Mouse (Mus musculus) forebrain, postnatal 0 days (tissue): ENCODE data around the gene Siglec1. TPM values are rescaled to one million over a fixed set of nuclear protein-coding genes. Genes with fewer than 3 reads are reported as not detected.

Experiments used
- ATAC-seq: fragments of 200-750 bp; cut with Nextera tagmentation; 2 replicates; pipeline ENCODE4 v1.8.0; 2017; ENCODE audit warnings: mild to moderate bottlenecking, moderate library complexity
- DNase-seq: peaks from one replicate; pipeline ENCODE4 v3.0.0-alpha.2; 2015
- H3K27ac ChIP-seq: fragments of 300-500 bp; sonication (generic); 2 replicates; pipeline ENCODE4 v1.5.1; 2014; ENCODE audit warnings: low read depth, mild to moderate bottlenecking, antibody characterized with exemption, low read length, moderate library complexity, mixed read lengths
- H3K27me3 ChIP-seq: fragments of 300-500 bp; sonication (generic); 2 replicates; pipeline ENCODE4 v1.6.1; 2014; ENCODE audit warnings: mild to moderate bottlenecking, low read length, mixed read lengths; ENCODE audit not compliant: insufficient read depth
- H3K36me3 ChIP-seq: fragments of 300-500 bp; sonication (generic); 2 replicates; pipeline ENCODE4 v1.6.1; 2014; ENCODE audit warnings: mild to moderate bottlenecking, moderate library complexity; ENCODE audit not compliant: insufficient read depth
- H3K4me1 ChIP-seq: fragments of 300-500 bp; sonication (generic); 2 replicates; pipeline ENCODE4 v1.6.1; 2014; ENCODE audit warnings: antibody characterized with exemption; ENCODE audit not compliant: insufficient read depth
- H3K4me2 ChIP-seq: fragments of 300-500 bp; sonication (generic); 2 replicates; pipeline ENCODE4 v1.6.1; 2014; ENCODE audit warnings: low read depth, mild to moderate bottlenecking, moderate library complexity
- H3K4me3 ChIP-seq: fragments of 300-500 bp; sonication (generic); 2 replicates; pipeline ENCODE4 v1.5.1; 2014; ENCODE audit warnings: low read depth, low read length, mixed read lengths
- H3K9ac ChIP-seq: fragments of 300-500 bp; sonication (generic); 2 replicates; pipeline ENCODE4 v1.6.1; 2014; ENCODE audit warnings: mild to moderate bottlenecking
- H3K9me3 ChIP-seq: fragments of 300-500 bp; sonication (generic); 2 replicates; pipeline ENCODE4 v1.6.1; 2016; ENCODE audit warnings: low read length
- CTCF ChIP-seq: sonication (generic); IDR thresholded peaks from 2 replicates; pipeline ENCODE4 v1.5.1; 2016; ENCODE audit warnings: antibody characterized with exemption, control low read depth, low read depth
- WGBS: fragments of 180-500 bp; shearing (Covaris S2); extraction: QIAGEN DNeasy Blood & Tissue Kit; methylation state at CpG from one replicate; pipeline ENCODE4 v1.1.7; 2014; 5-methylcytosine and 5-hydroxymethylcytosine counted together
- polyA plus RNA-seq: library from polyadenylated mRNA; unstranded; fragments of >200 nt; fragmentation: Nextera tagmentation; extraction: Ambion mirVana; gene quantifications from 2 replicates; pipeline ENCODE4 v1.2.1, GENCODE M21; 2015
- total RNA-seq: library from RNA; depleted of rRNA; stranded (reverse); fragments of >200 nt; gene quantifications from 2 replicates; pipeline ENCODE4 v1.2.3, GENCODE M21; 2014; rRNA removed

Siglec1 gene
- total RNA-seq (0.62 and 1.7 TPM in 2 replicates), polyA plus RNA-seq (0.18 and 0.19 TPM in 2 replicates)

DNA sequence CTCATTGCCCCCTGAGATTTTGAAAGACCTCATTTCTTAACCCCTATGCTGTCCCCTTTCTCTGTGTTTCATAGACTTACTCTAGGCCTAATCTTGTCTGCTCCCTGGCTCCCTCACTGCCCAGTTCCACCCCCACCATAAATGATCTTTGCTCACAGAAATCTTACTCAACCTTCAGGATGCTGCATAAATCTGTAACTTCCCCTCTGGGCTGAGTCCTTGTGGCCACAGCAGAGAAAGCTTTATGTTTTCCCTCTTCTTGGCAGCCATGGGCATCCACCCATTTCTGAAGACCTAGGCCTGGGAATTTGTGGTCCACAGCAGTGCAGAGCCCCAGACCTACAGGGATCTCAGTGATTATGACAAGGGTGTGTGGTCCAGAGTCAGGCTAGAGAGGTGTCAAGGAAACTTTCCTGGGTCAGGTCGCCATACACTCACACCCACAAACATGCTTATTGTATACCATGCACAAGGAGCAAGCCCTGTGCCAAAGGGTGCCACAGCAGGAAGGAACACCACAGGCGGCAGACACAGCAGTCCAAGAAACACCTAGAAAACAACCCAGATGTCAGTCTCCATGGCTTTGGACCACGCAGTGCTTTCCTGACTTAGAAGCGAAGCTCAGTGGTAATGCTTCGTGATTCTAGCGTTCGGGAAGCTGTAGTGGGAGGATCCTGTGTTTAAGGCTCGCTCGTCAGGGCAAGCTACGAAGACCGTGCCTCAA, at the start of gene Siglec1:
Gene Siglec1 (minus strand): TSS at position 99 of the 724 bp plus-strand sequence.
- Histone ChIP-seq H3K27me3 (no peaks in the 10 kb centered on the region), H3K27ac (no peak within 1 kb of the TSS), H3K9ac (no peak within 1 kb of the TSS), H3K4me3 (no peak within 1 kb of the TSS), H3K36me3 (no peaks in the 10 kb centered on the region), H3K9me3 (no peaks in the 10 kb centered on the region), H3K4me1 (no peaks in the 10 kb centered on the region), H3K4me2 (no peak within 1 kb of the TSS)
- TF ChIP-seq CTCF = no peak
- WGBS = 79% methylated on average over 11 of the region's 11 CpGs
- ATAC-seq = no peak
- no peak for DNase-seq

DNA sequence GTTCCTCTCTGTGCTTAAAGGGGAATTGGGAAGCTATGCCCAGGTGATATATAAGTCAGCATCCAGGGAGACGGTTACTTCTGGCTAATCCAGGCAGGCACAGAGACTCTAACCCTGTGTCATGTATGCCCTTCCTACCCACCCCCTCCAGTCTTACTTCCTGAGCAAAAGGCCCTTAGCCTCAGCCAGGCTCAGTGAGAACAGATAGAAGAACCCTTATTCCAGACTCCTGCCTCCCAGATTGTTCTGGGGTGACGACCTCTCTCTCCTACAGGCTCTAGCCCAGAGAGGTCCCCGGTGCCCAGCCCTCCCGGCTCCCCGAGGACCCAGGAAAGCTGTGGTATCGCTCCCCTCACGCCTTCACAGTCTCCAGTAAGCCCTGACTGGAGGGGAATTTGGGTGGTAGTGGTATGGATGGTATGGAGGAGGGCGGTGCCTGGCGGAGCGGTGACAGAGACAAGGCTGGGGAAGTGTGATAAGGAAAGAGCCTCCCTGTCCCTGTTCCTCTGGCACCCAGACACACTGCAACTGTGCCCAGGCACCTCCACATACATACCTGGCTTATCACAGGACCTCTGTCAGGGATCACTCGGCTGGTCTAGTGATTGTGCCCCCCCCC, 49.1 kb upstream of the Siglec1 start:
- H3K9me3 ChIP-seq = no peaks in the 10 kb centered on the region
- H3K4me1 ChIP-seq = no peaks in the 10 kb centered on the region
- no peaks in the 10 kb centered on the region for H3K36me3 ChIP-seq
- 80% methylated on average over 11 of the region's 11 CpGs for WGBS
- no peak overlapping the region for H3K4me3 ChIP-seq
- no peaks in the 10 kb centered on the region for H3K27me3 ChIP-seq
- H3K27ac ChIP-seq = no peak overlapping the region
- H3K4me2 ChIP-seq = no peak overlapping the region
- H3K9ac ChIP-seq = no peak overlapping the region
- TF ChIP-seq CTCF = no peak
- ATAC-seq (no peak), DNase-seq (no peak)

DNA sequence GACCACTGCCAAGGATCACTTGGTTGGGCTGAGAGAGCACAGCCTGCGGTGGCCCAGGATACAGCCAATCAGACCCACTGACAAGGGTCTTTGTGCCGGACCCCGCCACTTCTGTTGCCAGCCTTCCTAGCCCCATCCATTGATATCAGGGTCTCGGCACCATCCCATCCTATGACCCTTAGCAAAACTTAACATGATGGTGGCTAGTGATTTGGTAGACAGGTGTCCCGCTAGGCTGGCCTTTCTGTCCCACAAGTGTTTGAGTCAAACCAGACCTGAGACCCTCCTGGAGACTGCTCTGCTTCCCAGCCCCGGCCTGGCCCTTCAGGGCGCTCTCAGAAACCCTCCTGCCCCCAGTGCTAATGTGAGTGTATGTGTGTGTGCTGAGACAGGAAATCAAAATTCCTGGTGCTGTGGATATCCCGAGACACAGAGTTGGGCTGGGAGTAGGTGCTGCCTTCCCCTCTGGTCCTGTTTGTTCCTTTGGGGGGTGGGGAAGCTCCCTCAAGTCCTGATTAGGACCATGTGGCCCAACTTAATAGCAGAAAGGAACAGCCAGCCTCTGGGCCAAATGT, 48.3 kb upstream of the Siglec1 start:
- DNase-seq = no peak

DNA sequence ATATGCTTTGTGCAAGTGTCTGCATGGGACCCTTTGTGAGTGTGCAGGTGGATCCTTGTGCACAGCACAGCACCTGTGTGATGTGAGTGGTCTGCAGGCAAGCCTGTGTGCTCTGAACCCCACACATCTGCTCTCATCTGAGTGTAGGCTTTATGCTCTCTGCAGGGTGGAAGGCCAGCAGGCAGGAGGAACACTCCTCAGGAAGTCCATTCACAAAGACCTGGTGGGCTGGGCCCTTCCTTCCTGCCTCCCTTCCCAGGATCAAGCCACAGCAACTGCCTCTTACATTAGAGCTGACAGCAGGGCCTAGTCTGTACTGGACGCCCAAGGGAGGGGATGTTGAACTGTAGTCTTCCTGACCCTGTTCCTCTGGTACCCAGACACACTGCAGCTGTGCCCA, 47.8 kb upstream of the Siglec1 start:
- Histone ChIP-seq H3K9ac (no peak overlapping the region), H3K4me1 (no peaks in the 10 kb centered on the region), H3K4me3 (no peak overlapping the region), H3K4me2 (no peak overlapping the region), H3K9me3 (no peaks in the 10 kb centered on the region), H3K27me3 (no peaks in the 10 kb centered on the region), H3K36me3 (no peaks in the 10 kb centered on the region), H3K27ac (no peak overlapping the region)
- DNase-seq (no peak), ATAC-seq (0 out of 2 replicates have a peak, but pooled peaks have one; percentile 8)
- TF ChIP-seq CTCF = no peak
- WGBS = 50% methylated on average over 1 of the region's 1 CpGs

More for the DNA sequence above, 48.3 kb upstream of the Siglec1 start:
- Histone ChIP-seq H3K27ac (no peak overlapping the region), H3K9me3 (no peaks in the 10 kb centered on the region), H3K9ac (no peak overlapping the region), H3K4me3 (no peak overlapping the region), H3K4me2 (no peak overlapping the region), H3K4me1 (no peaks in the 10 kb centered on the region), H3K27me3 (no peaks in the 10 kb centered on the region), H3K36me3 (no peaks in the 10 kb centered on the region)
- 90% methylated on average over 8 of the region's 8 CpGs for WGBS
- no peak for ATAC-seq
- no peak for TF ChIP-seq CTCF

DNA sequence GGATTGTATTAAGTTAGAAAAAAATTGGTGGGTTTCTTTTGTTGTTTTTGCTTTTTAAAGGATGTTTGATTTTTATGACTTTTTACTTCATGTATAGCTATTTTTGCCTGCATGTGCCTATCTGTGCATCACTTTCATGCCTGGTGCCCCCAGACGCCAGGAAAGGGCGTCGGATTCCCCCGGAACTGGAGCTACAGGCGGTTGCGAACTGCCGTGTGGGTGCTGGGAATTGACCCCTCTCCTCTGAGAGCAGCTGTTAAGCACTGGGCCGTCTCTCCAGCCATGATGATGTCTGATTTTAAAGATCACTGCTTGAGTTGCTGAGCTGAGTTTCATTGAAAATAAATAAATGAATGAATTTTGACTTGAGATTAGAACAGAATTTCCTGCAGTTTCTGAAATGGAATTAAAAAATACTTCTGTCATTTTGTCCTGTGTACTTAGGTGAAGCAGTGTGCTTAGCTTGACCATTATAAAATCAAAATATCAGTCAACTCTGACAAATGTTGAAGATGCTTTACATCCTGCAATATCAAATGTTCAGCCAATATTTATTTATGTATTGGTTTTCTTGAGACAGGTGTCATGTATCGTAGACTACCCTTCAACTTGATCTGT, 46.5 kb upstream of the Siglec1 start, which contains the start of gene Gm11037:
Gene Gm11037 (plus strand): TSS at position 568 of the 618 bp plus-strand sequence.
- H3K9ac ChIP-seq = no peak within 1 kb of the TSS
- H3K4me1 ChIP-seq = no peaks in the 10 kb centered on the region
- no peak within 1 kb of the TSS for H3K4me3 ChIP-seq
- no peak within 1 kb of the TSS for H3K4me2 ChIP-seq
- TF ChIP-seq CTCF = no peak
- H3K9me3 ChIP-seq = no peaks in the 10 kb centered on the region
- ATAC-seq (no peak), DNase-seq (no peak)
- no peak within 1 kb of the TSS for H3K27ac ChIP-seq
- 88% methylated on average over 9 of the region's 9 CpGs for WGBS
- no peaks in the 10 kb centered on the region for H3K27me3 ChIP-seq
- H3K36me3 ChIP-seq = no peaks in the 10 kb centered on the region

DNA sequence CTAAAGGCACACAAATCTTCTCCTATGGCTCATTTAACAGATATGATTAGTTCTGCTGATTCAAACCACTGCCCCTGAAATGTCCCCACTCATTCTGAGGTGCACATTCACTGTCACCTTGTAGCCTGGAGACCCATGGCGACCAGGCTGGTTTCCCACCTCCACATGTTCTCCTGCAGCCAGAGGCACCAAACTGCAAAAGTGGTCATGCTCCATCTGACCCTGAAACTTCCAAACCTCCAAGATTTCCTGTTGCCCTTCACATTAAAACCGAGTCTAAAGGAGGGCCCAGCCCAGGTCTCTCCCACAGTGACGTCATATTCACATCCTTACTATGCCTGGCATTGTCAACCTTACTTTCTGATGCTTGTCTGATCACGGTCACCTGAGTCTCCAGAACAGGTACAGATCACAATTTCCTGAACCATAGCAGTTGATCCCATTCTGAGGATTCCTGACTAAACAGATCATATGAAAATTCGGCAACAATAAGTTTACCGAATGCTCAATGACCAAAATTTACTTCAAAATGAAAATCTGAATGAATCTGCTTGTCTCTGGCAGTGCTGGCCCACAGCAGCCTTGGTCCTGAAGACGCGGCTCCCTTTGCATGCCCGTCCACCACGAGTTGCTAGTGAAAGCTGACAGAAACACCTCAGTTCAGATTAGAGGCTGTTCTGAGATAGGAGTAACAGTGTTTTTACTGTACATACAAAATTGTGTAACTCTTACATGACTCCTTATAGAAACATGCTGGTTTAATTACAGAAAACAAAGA, 45.7 kb upstream of the Siglec1 start:
- no peaks in the 10 kb centered on the region for H3K9me3 ChIP-seq
- whole genome bisulfite sequencing = 86% methylated on average over 10 of the region's 10 CpGs
- H3K4me1 ChIP-seq = no peaks in the 10 kb centered on the region
- no peak overlapping the region for H3K9ac ChIP-seq
- H3K36me3 ChIP-seq = no peaks in the 10 kb centered on the region
- H3K27ac ChIP-seq = no peak overlapping the region
- H3K4me3 ChIP-seq = no peak overlapping the region
- DNase-seq = no peak
- no peak overlapping the region for H3K4me2 ChIP-seq
- TF ChIP-seq CTCF = no peak
- no peaks in the 10 kb centered on the region for H3K27me3 ChIP-seq
- no peak for ATAC-seq
